Mouse (Mus musculus) myocyte (in vitro differentiated cells): Measurements from ENCODE around the gene Ces3a. TPM values are rescaled to one million over a fixed set of nuclear protein-coding genes. Genes with fewer than 3 reads are reported as not detected.

Source experiments
- H3K27me3 ChIP-seq: one replicate; pipeline ENCODE4 v1.6.1; 2011; ENCODE audit not compliant: control insufficient read depth, insufficient read depth, insufficient read length
- H3K36me3 ChIP-seq: one replicate; pipeline ENCODE4 v1.6.1; 2011; ENCODE audit not compliant: control insufficient read depth, insufficient read depth
- H3K4me2 ChIP-seq: one replicate; pipeline ENCODE4 v1.6.1; 2011; ENCODE audit warnings: low read depth, control low read depth
- H3K4me3 ChIP-seq: one replicate; pipeline ENCODE4 v1.5.1; 2011; ENCODE audit warnings: mild to moderate bottlenecking, control low read depth, moderate library complexity
- H3K79me2 ChIP-seq: one replicate; pipeline ENCODE4 v1.6.1; 2011; ENCODE audit not compliant: control insufficient read depth, insufficient read depth
- H3ac ChIP-seq: one replicate; pipeline ENCODE4 v1.6.1; 2011; ENCODE audit not compliant: control insufficient read depth, insufficient read length
- CEBPB ChIP-seq: IDR thresholded peaks from 2 replicates; pipeline ENCODE4 v1.6.1; 2011; ENCODE audit warnings: mild to moderate bottlenecking, moderate library complexity; ENCODE audit not compliant: poor library complexity, insufficient read depth, severe bottlenecking
- E2F4 ChIP-seq: IDR thresholded peaks from one replicate; pipeline ENCODE4 v1.6.1; 2011; ENCODE audit warnings: mild to moderate bottlenecking, control low read depth, moderate library complexity; ENCODE audit not compliant: insufficient read depth
- MAX ChIP-seq: IDR thresholded peaks from one replicate; pipeline ENCODE4 v1.6.1; 2011; ENCODE audit warnings: low read depth, mild to moderate bottlenecking, control low read depth
- MYOD1 ChIP-seq, 3 experiments: IDR thresholded peaks; one replicate each; pipeline ENCODE4 v1.6.1; 2011; ENCODE audit warnings: control low read depth in 2 of 3, low read depth in 2 of 3, mild to moderate bottlenecking in 2 of 3, moderate library complexity in 1 of 3; ENCODE audit not compliant: insufficient read length in 2 of 3, control insufficient read depth in 1 of 3
- MYOG ChIP-seq, 3 experiments: IDR thresholded peaks; one replicate each; pipeline ENCODE4 v1.6.1; 2011; ENCODE audit warnings: control low read depth in 2 of 3, low read depth in 2 of 3, mild to moderate bottlenecking in 2 of 3; ENCODE audit not compliant: insufficient read length in 2 of 3, control insufficient read depth in 1 of 3, insufficient read depth in 1 of 3
- POLR2A ChIP-seq: IDR thresholded peaks from one replicate; pipeline ENCODE4 v1.6.1; 2011; ENCODE audit warnings: low read depth, mild to moderate bottlenecking, control low read depth, moderate library complexity; ENCODE audit not compliant: insufficient read length
- POLR2AphosphoS2 ChIP-seq: IDR thresholded peaks from one replicate; pipeline ENCODE4 v1.6.1; 2011; ENCODE audit warnings: low read depth, control low read depth; ENCODE audit not compliant: insufficient read length
- REST ChIP-seq: IDR thresholded peaks from one replicate; pipeline ENCODE4 v1.6.1; 2011; ENCODE audit warnings: mild to moderate bottlenecking, control low read depth, moderate library complexity; ENCODE audit not compliant: insufficient read depth, insufficient read length
- SRF ChIP-seq: IDR thresholded peaks from one replicate; pipeline ENCODE4 v1.6.1; 2011; ENCODE audit warnings: low read depth; ENCODE audit not compliant: control insufficient read depth, insufficient read length
- TCF12 ChIP-seq: IDR thresholded peaks from one replicate; pipeline ENCODE4 v1.6.1; 2011; ENCODE audit warnings: mild to moderate bottlenecking, control low read depth; ENCODE audit not compliant: poor library complexity, insufficient read depth, severe bottlenecking
- TCF3 ChIP-seq: IDR thresholded peaks from one replicate; pipeline ENCODE4 v1.6.1; 2011; ENCODE audit warnings: low read depth, control low read depth; ENCODE audit not compliant: insufficient read length
- USF1 ChIP-seq: IDR thresholded peaks from one replicate; pipeline ENCODE4 v1.6.1; 2011; ENCODE audit warnings: low read depth, mild to moderate bottlenecking, control low read depth, moderate library complexity
- polyA plus RNA-seq: library from polyadenylated mRNA; unstranded; fragments of >200 nt; fragmentation: generic; extraction: Trizol; gene quantifications from one replicate; pipeline ENCODE4 v1.2.1, GENCODE M21; 2012; ENCODE audit warnings: missing spikeins

Gene Ces3a
- polyA plus RNA-seq, result not detected

GRCm38 (mm10) chr8:105048371-105048854 is at the start of gene Ces3a:
Ces3a (plus strand) TSS chr8:105048601.
- no peak within 1 kb of the TSS for H3K4me2 ChIP-seq
- H3K4me3 ChIP-seq, result no peak within 1 kb of the TSS
- H3K79me2 ChIP-seq, result no peaks in the 10 kb centered on the region
- no peaks in the 10 kb centered on the region for H3K27me3 ChIP-seq
- no peak within 1 kb of the TSS for H3ac ChIP-seq
- TF ChIP-seq MYOD1 (IDR thresholded peaks at IDR 0.05; ENCODE audit: control insufficient read depth in 1 of 3, insufficient read length in 2 of 3, low read depth in 2 of 3) (no peak), TCF12 (no peak), SRF (no peak), POLR2AphosphoS2 (no peak), MAX (no peak), TCF3 (no peak), MYOG (IDR thresholded peaks at IDR 0.05; ENCODE audit: control insufficient read depth in 1 of 3, insufficient read depth in 1 of 3, insufficient read length in 2 of 3, low read depth in 2 of 3) (no peak)
- H3K36me3 ChIP-seq, result no peaks in the 10 kb centered on the region

GRCm38 (mm10) chr8:104999183-104999582 is 49.2 kb upstream of the Ces3a start:
- H3K27me3 ChIP-seq, result no peaks in the 10 kb centered on the region
- no peaks in the 10 kb centered on the region for H3K79me2 ChIP-seq
- no peak overlapping the region for H3K4me2 ChIP-seq
- no peak for TF ChIP-seq TCF3
- TF ChIP-seq POLR2AphosphoS2, result no peak
- no peak for TF ChIP-seq SRF
- TF ChIP-seq USF1, result no peak
- TF ChIP-seq REST, result no peak
- TF ChIP-seq POLR2A, result no peak
- no peak for TF ChIP-seq MAX
- no peak for TF ChIP-seq MYOG (IDR thresholded peaks at IDR 0.05; ENCODE audit: control insufficient read depth in 1 of 3, insufficient read depth in 1 of 3, insufficient read length in 2 of 3, low read depth in 2 of 3)
- H3K4me3 ChIP-seq, result no peak overlapping the region
- H3K36me3 ChIP-seq, result no peaks in the 10 kb centered on the region
- H3ac ChIP-seq, result no peak overlapping the region

DNA sequence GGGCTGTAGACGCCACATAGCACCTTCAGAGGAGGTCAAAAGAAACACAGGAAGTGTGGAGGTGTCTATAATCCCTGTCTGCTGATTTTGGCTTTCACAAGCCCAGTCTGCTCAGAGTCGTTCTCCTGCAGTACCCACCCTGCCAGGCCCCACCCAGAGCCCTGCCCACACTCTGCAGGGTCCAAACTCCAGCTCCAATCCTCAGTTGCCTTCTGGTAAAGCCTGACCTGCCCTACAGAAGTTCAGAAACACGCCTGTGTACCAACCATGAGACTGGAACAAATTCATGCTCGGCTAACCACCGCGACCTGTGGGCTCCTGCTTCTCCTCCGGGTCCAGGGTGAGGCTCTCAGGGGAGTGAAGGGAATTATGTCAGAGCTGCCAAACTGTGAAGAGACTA is 47.8 kb upstream of the Ces3a start, which contains the start of gene Ces2h:
Ces2h (plus strand) TSS at position 268 of the 400 bp plus-strand sequence.
- Histone ChIP-seq H3ac (no peak within 1 kb of the TSS), H3K36me3 (no peaks in the 10 kb centered on the region), H3K27me3 (no peaks in the 10 kb centered on the region), H3K79me2 (no peaks in the 10 kb centered on the region), H3K4me2 (no peak within 1 kb of the TSS), H3K4me3 (no peak within 1 kb of the TSS)
- TF ChIP-seq POLR2A (no peak), MYOD1 (IDR thresholded peaks at IDR 0.05; ENCODE audit: control insufficient read depth in 1 of 3, insufficient read length in 2 of 3, low read depth in 2 of 3) (no peak), MYOG (IDR thresholded peaks at IDR 0.05; ENCODE audit: control insufficient read depth in 1 of 3, insufficient read depth in 1 of 3, insufficient read length in 2 of 3, low read depth in 2 of 3) (no peak), E2F4 (no peak), TCF12 (no peak), USF1 (no peak), MAX (no peak), TCF3 (no peak)

DNA sequence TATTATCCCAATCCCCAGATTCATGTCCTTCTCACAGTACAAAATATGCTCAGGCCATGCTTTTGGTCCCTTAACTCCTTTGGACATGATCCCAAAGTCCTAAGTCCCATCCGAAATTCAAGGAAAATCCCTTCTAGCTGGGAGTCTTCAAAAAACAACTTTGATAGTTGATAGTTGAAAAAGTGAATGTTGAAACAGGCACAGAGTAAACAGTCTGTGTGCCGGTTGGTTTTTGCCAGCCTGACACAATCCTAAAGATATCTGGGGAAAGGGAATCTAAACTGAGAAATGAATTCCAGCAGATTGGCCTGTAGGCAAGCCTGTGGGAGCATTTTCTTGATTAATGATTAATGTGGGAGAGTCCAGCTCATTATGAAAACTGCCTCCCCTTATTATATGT is 38.4 kb upstream of the Ces3a start:
- no peaks in the 10 kb centered on the region for H3K27me3 ChIP-seq
- no peak overlapping the region for H3K4me2 ChIP-seq
- no peak overlapping the region for H3K4me3 ChIP-seq
- H3K36me3 ChIP-seq, result no peaks in the 10 kb centered on the region
- TF ChIP-seq TCF3 (no peak), MYOD1 (IDR thresholded peaks at IDR 0.05; ENCODE audit: control insufficient read depth in 1 of 3, insufficient read length in 2 of 3, low read depth in 2 of 3) (no peak), POLR2AphosphoS2 (no peak), CEBPB (no peak), MYOG (IDR thresholded peaks at IDR 0.05; ENCODE audit: control insufficient read depth in 1 of 3, insufficient read depth in 1 of 3, insufficient read length in 2 of 3, low read depth in 2 of 3) (no peak), TCF12 (no peak), POLR2A (no peak), SRF (no peak), MAX (no peak), E2F4 (no peak), REST (no peak), USF1 (no peak)
- H3ac ChIP-seq, result no peak overlapping the region
- no peaks in the 10 kb centered on the region for H3K79me2 ChIP-seq

GRCm38 (mm10) chr8:105011136-105011535 is 37.3 kb upstream of the Ces3a start:
- Histone ChIP-seq H3K27me3 (no peaks in the 10 kb centered on the region), H3K4me3 (no peak overlapping the region), H3K4me2 (no peak overlapping the region), H3K36me3 (no peaks in the 10 kb centered on the region), H3K79me2 (no peaks in the 10 kb centered on the region), H3ac (no peak overlapping the region)
- TF ChIP-seq REST (no peak), USF1 (no peak)
